Mouse (Mus musculus) layer of hippocampus, postnatal 10 days (tissue): ENCODE data around the gene Cldn12. TPM values are rescaled to one million over a fixed set of nuclear protein-coding genes. Genes with fewer than 3 reads are reported as not detected.

Experiments
- DNase-seq, 2 experiments: peaks; one replicate each; pipeline ENCODE4 v3.0.0; 2021; ENCODE audit warnings: low spot score in 2 of 2
- long read RNA-seq: library from polyadenylated mRNA; stranded (forward); transcript quantifications from one replicate; pipeline ENCODE4 v2.0.0, GENCODE M21; 2023
- total RNA-seq, 2 experiments: library from RNA; stranded (reverse); gene quantifications; 2 replicates each; pipeline ENCODE4 v1.2.3; 2021

Cldn12 gene
- total RNA-seq = 10 to 100 TPM; 26.2 to 30.2 TPM
- long read RNA-seq, partial matches to known transcripts = 0 of 16 reads
- long read RNA-seq, other reads (novel, unspliced or antisense) = 8 of 16 reads

DNA sequence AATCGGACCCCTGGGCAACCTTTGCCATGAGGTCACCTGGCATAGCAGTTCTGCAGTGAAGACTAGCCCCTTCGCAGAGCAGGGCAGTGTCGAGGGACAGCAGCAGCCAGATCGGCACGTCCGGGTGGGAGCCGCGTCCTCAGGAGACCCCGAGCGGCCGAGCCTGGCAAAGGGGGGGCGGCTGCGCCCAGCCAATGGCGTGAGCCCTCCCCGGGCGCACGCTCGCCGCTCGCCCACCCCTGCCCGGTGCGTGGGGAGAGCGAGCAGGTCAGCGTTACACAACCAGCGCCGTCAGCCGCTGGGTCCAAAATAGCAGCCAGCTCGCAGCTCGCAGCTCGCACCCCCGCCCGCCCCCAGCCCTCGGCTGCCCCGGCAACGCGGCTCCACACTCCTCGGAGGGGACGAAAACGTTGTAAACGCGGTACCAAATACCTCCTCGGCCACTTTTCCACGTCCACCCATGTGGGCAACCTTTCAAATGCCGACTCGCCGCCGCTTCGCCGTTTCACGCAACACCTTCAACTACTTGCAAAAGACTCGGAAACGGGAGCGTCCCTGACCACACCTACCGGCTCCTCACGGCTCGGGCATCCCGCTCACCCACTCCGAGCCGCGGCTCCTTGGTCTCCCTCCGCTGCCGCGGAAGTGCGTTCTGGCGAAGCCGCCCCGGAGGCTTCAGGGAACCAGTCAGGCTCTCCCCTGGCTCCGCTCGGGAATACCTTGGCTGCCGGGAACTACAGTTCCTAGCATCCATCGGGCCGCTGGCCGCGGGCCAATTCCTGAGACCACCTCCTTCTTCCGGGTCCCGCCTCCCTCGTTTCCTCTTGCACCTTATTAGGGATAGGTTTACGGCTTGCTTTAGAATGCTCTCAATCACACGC, at the start of gene Cldn12:
TSS of gene Cldn12 (minus strand) at position 763 of the 881 bp plus-strand sequence.
- peak; percentile 95 to 97 for DNase-seq

GRCm38 (mm10) chr5:5562435-5562834, 47.7 kb upstream of the Cldn12 start:
- no peak for DNase-seq

- DNase-seq = no peak
Measured at GRCm38 (mm10) chr5:5561041-5561706, 46.4 kb upstream of the Cldn12 start.

- DNase-seq = no peak
Measured at GRCm38 (mm10) chr5:5559798-5560197, 45.0 kb upstream of the Cldn12 start.

DNA sequence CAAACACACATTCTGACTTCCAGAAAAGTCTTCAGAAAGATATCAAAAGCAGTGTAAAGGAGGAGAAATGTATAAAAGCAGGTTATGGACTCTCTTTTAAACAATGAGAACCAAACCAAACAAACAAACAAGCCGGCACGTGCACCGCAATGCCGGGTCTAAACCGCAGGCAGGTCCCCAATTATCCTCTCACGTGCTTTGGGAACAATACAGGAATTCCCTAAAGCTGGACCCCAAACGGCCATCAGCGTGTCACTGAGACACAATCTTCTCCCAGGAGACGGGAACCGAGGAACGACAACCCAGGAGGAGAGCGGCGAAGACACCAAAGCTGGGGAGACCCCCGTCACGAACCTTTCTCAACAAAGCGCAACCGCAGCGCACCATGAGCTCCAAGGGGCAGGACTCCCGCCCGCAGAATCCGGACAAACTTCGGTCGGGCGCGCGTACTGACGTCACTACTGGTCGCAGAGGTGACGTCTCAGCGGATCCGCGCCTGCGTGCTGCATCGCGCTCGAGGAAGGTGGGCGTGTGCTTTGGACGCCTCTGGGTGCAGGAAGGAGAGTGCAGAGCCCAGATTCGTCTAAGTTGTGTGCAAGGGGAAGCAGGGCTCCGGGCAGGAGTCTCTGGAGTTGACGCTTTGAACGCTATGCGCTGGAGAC, 44.5 kb upstream of the Cldn12 start, which contains the start of gene Gtpbp10:
TSS of gene Gtpbp10 (minus strand) at position 460 of the 662 bp plus-strand sequence.
- DNase-seq = peak; percentile 94 to 96

GRCm38 (mm10) chr5:5551110-5551509, 36.4 kb upstream of the Cldn12 start:
- no peak for DNase-seq

DNA sequence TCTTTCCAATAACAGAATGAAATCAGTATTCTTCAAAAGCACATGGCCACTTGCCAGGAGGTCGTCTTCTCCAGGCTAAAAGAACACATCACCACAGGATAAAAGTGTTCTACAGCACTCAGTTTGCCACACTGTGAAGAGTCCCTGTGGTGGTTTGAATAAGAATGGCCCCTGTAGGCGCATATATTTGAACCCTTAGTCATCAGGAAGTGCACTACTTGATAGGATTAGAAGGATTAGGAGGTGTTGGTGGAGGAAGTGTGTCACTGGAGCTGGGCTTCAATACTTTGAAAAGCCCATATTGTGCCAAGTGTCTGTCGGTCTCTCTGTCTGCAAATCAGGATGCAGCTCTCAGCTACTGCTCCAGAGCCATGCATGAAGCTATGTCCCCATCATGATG, 25.6 kb upstream of the Cldn12 start:
- no peak for DNase-seq

DNA sequence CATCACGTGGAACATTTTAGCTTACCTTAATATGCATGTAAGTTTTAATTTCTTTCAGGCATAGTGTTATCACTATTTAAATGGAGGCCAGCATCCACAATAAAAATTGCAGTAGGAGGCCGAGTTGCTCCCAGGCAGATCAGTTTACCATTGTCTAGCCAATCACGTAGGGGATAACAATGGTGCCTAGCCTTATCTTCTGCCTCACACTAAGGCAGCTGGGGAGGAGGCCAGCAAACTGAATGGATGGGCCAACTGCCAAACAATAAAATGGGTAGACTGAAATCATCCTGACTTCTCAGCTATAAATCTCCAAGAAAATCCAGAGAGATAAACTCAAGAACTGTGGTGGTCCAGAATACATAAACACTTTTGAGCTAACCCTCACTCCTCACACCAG, 25.0 kb upstream of the Cldn12 start:
- no peak for DNase-seq

DNA sequence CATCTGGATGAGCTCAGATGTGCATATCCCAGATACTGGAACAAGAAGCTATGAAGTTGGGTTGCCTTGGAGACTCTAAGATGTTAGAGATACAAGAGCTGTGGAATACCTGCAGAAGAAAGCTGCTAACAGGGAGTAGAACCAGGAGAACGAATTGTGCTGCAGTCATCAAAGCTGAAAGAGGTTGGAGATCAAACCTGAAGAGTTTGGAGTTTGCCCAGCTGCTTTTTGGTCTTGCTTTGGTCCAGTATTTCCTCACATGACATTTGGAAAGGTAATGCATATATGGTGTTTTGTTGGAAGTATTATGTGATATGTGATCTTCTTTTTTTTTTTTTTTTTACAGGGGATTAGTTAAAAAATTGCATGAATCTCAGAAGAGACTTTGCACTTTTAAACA, 21.4 kb upstream of the Cldn12 start:
- DNase-seq = no peak

- no peak for DNase-seq
Measured at GRCm38 (mm10) chr5:5533656-5534420, 19.1 kb upstream of the Cldn12 start.

DNA sequence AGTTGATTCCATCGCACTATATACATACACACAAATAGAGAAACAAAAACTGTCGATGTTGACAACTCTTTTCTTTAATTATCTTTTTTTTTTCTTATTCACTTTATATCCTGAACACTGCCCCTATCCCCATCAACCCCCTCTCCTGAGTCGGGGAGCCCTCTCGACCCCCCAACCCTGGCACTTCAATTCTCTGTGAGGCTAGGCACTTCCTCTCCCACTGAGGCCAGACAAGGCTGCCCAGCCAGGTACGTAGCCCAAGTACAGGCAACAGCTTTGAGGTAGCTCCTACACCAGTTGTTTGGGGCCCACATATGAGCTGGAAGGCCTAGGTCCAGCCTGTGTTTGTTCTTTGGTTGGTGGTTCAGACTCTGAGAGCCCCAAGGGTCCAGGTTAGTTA, 653 bp upstream of the Cldn12 start:
- DNase-seq = no peak

GRCm38 (mm10) chr5:5511401-5511800, 3.4 kb downstream of the Cldn12 start:
- no peak for DNase-seq

DNA sequence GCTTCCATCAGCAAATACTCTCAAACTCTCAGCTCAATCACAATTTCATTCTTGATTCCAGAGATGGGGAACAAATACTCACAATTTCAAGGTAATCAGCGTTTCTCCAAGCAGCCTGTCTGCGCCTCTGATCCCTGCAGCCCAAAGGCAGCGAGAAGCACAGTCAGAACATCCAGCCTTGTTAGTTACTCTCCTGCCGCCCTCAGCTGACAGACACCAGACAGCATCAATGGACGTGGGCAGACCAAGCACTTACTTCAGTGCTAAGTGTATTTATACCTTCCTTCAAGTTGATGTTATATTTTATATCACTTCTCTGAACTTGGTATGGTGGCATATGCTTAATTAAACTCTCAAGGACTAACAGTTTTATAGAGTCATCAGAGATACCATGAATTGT, 3.8 kb downstream of the Cldn12 start:
- DNase-seq = no peak

- no peak for DNase-seq
Measured at GRCm38 (mm10) chr5:5510304-5510887, 4.4 kb downstream of the Cldn12 start.

DNA sequence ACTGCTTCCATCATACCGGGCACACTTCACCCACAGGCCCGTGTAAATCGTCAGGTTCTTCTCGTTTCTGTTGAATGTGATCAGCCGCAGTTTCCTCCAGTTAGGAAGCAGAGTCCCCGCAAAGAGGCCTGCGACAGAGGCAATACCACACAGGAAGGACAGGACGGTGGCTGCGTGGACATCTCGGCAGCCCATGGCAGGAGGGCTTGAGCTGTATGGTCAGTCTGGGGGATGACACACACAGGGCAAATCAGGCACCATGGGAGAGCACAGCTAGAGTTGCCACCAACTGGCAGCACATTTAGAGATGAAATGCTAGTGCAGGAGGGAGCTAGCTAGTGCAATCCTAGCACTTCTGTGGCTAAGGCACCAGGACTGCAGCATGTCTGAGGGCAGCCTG, 6.5 kb downstream of the Cldn12 start:
- DNase-seq = peak in 1 of 2 experiments; percentile 26

- peak; percentile 70 to 73 for DNase-seq
Measured at GRCm38 (mm10) chr5:5507701-5508225, 7.0 kb downstream of the Cldn12 start.

- DNase-seq = no peak
Measured at GRCm38 (mm10) chr5:5504456-5504855, 10.3 kb downstream of the Cldn12 start.

GRCm38 (mm10) chr5:5503381-5503780, 11.4 kb downstream of the Cldn12 start:
- DNase-seq = no peak

- no peak for DNase-seq
Measured at GRCm38 (mm10) chr5:5501583-5501982, 13.2 kb downstream of the Cldn12 start.

DNA sequence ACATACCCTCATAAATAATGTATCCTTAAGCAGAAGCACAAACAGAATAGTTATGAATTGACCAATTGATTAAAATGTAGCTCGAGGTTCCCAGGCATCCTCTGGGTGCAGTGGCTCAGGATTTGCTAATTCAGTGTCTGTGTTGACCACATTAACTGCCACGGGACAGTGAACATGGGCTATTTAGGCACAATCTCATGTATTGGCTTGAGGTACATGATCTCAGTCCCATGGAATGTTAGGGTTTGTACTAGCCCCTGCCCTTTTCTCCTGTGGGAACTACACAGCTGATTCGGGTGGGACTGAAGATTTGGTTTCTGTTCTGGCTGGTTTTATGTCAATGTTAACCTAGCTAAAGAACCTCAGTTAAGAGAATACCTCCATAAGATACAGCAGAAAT, 18.4 kb downstream of the Cldn12 start:
- no peak for DNase-seq
